Mouse (Mus musculus) MEL (cell line): ENCODE measurements around the gene Rhog. TPM values are rescaled to one million over a fixed set of nuclear protein-coding genes. Genes with fewer than 3 reads are reported as not detected.

Experiments used
- DNase-seq: peaks from one replicate; pipeline ENCODE4 v3.0.0; 2011; ENCODE audit warnings: low read depth, low spot score
- H3K27ac ChIP-seq: 2 replicates; pipeline ENCODE4 v1.5.1; 2012; ENCODE audit warnings: low read depth, mild to moderate bottlenecking, control low read depth, low read length, moderate library complexity; ENCODE audit not compliant: control insufficient read depth
- H3K27me3 ChIP-seq, 2 experiments: fragments of 150-350 bp in 1 of 2; sonication (generic) in 1 of 2; 2 replicates each; pipeline ENCODE4 v1.6.1; 2012; ENCODE audit warnings: low read length in 2 of 2, mild to moderate bottlenecking in 2 of 2, improper control_type of control experiment in 1 of 2, moderate library complexity in 1 of 2; ENCODE audit not compliant: insufficient read depth in 2 of 2, control insufficient read depth in 1 of 2
- H3K36me3 ChIP-seq, 2 experiments: 2 replicates each; pipeline ENCODE4 v1.6.1; 2012 to 2014; ENCODE audit warnings: low read length in 2 of 2, improper control_type of control experiment in 1 of 2, inconsistent platforms in 1 of 2, mild to moderate bottlenecking in 1 of 2; ENCODE audit not compliant: insufficient read depth in 2 of 2, control insufficient read depth in 1 of 2
- H3K4me1 ChIP-seq, 2 experiments: fragments of 150-350 bp in 1 of 2; sonication (generic) in 1 of 2; 2 replicates each; pipeline ENCODE4 v1.6.1; 2012; ENCODE audit warnings: low read length in 2 of 2, improper control_type of control experiment in 1 of 2, mild to moderate bottlenecking in 1 of 2; ENCODE audit not compliant: insufficient read depth in 2 of 2, control insufficient read depth in 1 of 2
- H3K4me3 ChIP-seq, 2 experiments: fragments of 150-350 bp in 1 of 2; sonication (generic) in 1 of 2; 2 replicates each; pipeline ENCODE4 v1.5.1; 2012; ENCODE audit warnings: low read depth in 2 of 2, low read length in 2 of 2, mild to moderate bottlenecking in 2 of 2, moderate library complexity in 2 of 2, control low read depth in 1 of 2, improper control_type of control experiment in 1 of 2; ENCODE audit not compliant: control insufficient read depth in 1 of 2, insufficient read depth in 1 of 2
- H3K79me2 ChIP-seq: 2 replicates; pipeline ENCODE4 v1.6.1; 2012; ENCODE audit warnings: mild to moderate bottlenecking, low read length, moderate library complexity; ENCODE audit not compliant: control insufficient read depth, poor library complexity, insufficient read depth
- H3K9ac ChIP-seq: 2 replicates; pipeline ENCODE4 v1.6.1; 2012; ENCODE audit warnings: low read depth, mild to moderate bottlenecking, control low read depth, low read length, moderate library complexity; ENCODE audit not compliant: control insufficient read depth, poor library complexity, severe bottlenecking
- H3K9me3 ChIP-seq: fragments of 150-350 bp; sonication (generic); replicated peaks from 2 replicates; pipeline ENCODE4 v1.6.1; 2012; ENCODE audit warnings: mild to moderate bottlenecking, low read length, improper control_type of control experiment, moderate library complexity; ENCODE audit not compliant: insufficient read depth
- BHLHE40 ChIP-seq: IDR thresholded peaks from 2 replicates; pipeline ENCODE4 v1.6.1; 2012; ENCODE audit warnings: low read depth, mild to moderate bottlenecking, inconsistent platforms, low read length, improper control_type of control experiment, borderline replicate concordance
- CHD1 ChIP-seq: IDR thresholded peaks from 2 replicates; pipeline ENCODE4 v1.6.1; 2012; ENCODE audit warnings: low read depth, mild to moderate bottlenecking, inconsistent platforms, low read length, improper control_type of control experiment
- CHD2 ChIP-seq: IDR thresholded peaks from 2 replicates; pipeline ENCODE4 v1.6.1; 2011; ENCODE audit warnings: low read length, improper control_type of control experiment
- CTCF ChIP-seq, 3 experiments: IDR thresholded peaks in 2 of 3; conservative IDR thresholded peaks in 1 of 3; 2 replicates each; pipeline ENCODE4 v1.5.1; 2011 to 2012; ENCODE audit warnings: low read length in 3 of 3, low read depth in 2 of 3, mild to moderate bottlenecking in 2 of 3, improper control_type of control experiment in 1 of 3, inconsistent platforms in 1 of 3, mixed read lengths in 1 of 3, moderate library complexity in 1 of 3; ENCODE audit not compliant: control insufficient read depth in 1 of 3, insufficient read depth in 1 of 3, poor library complexity in 1 of 3, severe bottlenecking in 1 of 3
- E2F4 ChIP-seq: IDR thresholded peaks from 2 replicates; pipeline ENCODE4 v1.6.1; 2011; ENCODE audit warnings: low read depth, low read length, improper control_type of control experiment, borderline replicate concordance
- ELF1 ChIP-seq: IDR thresholded peaks from 2 replicates; pipeline ENCODE4 v1.6.1; 2014; ENCODE audit warnings: low read depth, mild to moderate bottlenecking, inconsistent platforms, low read length, improper control_type of control experiment, moderate library complexity
- ETS1 ChIP-seq: IDR thresholded peaks from 2 replicates; pipeline ENCODE4 v1.6.1; 2012; ENCODE audit warnings: low read depth, mild to moderate bottlenecking, inconsistent platforms, low read length, improper control_type of control experiment, moderate library complexity
- GABPA ChIP-seq: IDR thresholded peaks from 2 replicates; pipeline ENCODE4 v1.6.1; 2012; ENCODE audit warnings: low read depth, mild to moderate bottlenecking, inconsistent platforms, low read length, improper control_type of control experiment, moderate library complexity
- GATA1 ChIP-seq: IDR thresholded peaks from 2 replicates; pipeline ENCODE4 v1.6.1; 2011; ENCODE audit warnings: low read depth, low read length, improper control_type of control experiment
- HCFC1 ChIP-seq: IDR thresholded peaks from 2 replicates; pipeline ENCODE4 v1.6.1; 2012; ENCODE audit warnings: low read depth, mild to moderate bottlenecking, inconsistent platforms, low read length, improper control_type of control experiment, moderate library complexity
- JUND ChIP-seq: IDR thresholded peaks from 2 replicates; pipeline ENCODE4 v1.6.1; 2011; ENCODE audit warnings: low read depth, mild to moderate bottlenecking, improper control_type of control experiment, low read length
- KAT2A ChIP-seq: conservative IDR thresholded peaks from 2 replicates; pipeline ENCODE4 v1.6.1; 2012; ENCODE audit warnings: low read depth, low read length, improper control_type of control experiment, inconsistent platforms
- MAX ChIP-seq: IDR thresholded peaks from 2 replicates; pipeline ENCODE4 v1.6.1; 2011; ENCODE audit warnings: low read length, improper control_type of control experiment
- MAZ ChIP-seq: IDR thresholded peaks from 2 replicates; pipeline ENCODE4 v1.6.1; 2012; ENCODE audit warnings: low read depth, mild to moderate bottlenecking, inconsistent platforms, low read length, improper control_type of control experiment
- MEF2A ChIP-seq: IDR thresholded peaks from 2 replicates; pipeline ENCODE4 v1.6.1; 2014; ENCODE audit warnings: low read depth, mild to moderate bottlenecking, inconsistent platforms, low read length, improper control_type of control experiment; ENCODE audit not compliant: poor library complexity, insufficient replicate concordance, severe bottlenecking; ENCODE audit errors: extremely low read depth
- MXI1 ChIP-seq: IDR thresholded peaks from 2 replicates; pipeline ENCODE4 v1.6.1; 2011; ENCODE audit warnings: mild to moderate bottlenecking, low read depth, low read length, improper control_type of control experiment
- MYB ChIP-seq: IDR thresholded peaks from 2 replicates; pipeline ENCODE4 v1.6.1; 2011; ENCODE audit warnings: mild to moderate bottlenecking, low read depth, low read length, improper control_type of control experiment
- MYC ChIP-seq: IDR thresholded peaks from 2 replicates; pipeline ENCODE4 v1.6.1; 2011; ENCODE audit warnings: low read depth, mild to moderate bottlenecking, low read length, improper control_type of control experiment, moderate library complexity
- NELFE ChIP-seq: IDR thresholded peaks from 2 replicates; pipeline ENCODE4 v1.6.1; 2011; ENCODE audit warnings: low read depth, low read length, improper control_type of control experiment
- NRF1 ChIP-seq: IDR thresholded peaks from 2 replicates; pipeline ENCODE4 v1.6.1; 2014; ENCODE audit warnings: low read depth, mild to moderate bottlenecking, inconsistent platforms, low read length, improper control_type of control experiment, moderate library complexity; ENCODE audit not compliant: poor library complexity, insufficient read depth, severe bottlenecking
- POLR2A ChIP-seq, 2 experiments: IDR thresholded peaks; 2 replicates each; pipeline ENCODE4 v1.6.1; 2011 to 2012; ENCODE audit warnings: low read length in 2 of 2, mild to moderate bottlenecking in 2 of 2, control low read depth in 1 of 2, improper control_type of control experiment in 1 of 2, low read depth in 1 of 2, moderate library complexity in 1 of 2; ENCODE audit not compliant: control insufficient read depth in 1 of 2, insufficient read depth in 1 of 2, poor library complexity in 1 of 2
- POLR2AphosphoS2 ChIP-seq: IDR thresholded peaks from 2 replicates; pipeline ENCODE4 v1.6.1; 2011; ENCODE audit warnings: low read length, improper control_type of control experiment
- POLR2AphosphoS5 ChIP-seq: IDR thresholded peaks from 2 replicates; pipeline ENCODE4 v1.6.1; 2012; ENCODE audit warnings: low read depth, borderline replicate concordance, mild to moderate bottlenecking, inconsistent platforms, low read length, moderate library complexity, mixed read lengths
- RAD21 ChIP-seq: IDR thresholded peaks from 2 replicates; pipeline ENCODE4 v1.6.1; 2011; ENCODE audit warnings: mild to moderate bottlenecking, low read depth, low read length, improper control_type of control experiment
- RCOR1 ChIP-seq: IDR thresholded peaks from 2 replicates; pipeline ENCODE4 v1.6.1; 2012; ENCODE audit warnings: low read depth, mild to moderate bottlenecking, inconsistent platforms, low read length, improper control_type of control experiment
- SIN3A ChIP-seq: IDR thresholded peaks from 2 replicates; pipeline ENCODE4 v1.6.1; 2012; ENCODE audit warnings: low read length, improper control_type of control experiment, inconsistent platforms
- SMC3 ChIP-seq: IDR thresholded peaks from 2 replicates; pipeline ENCODE4 v1.6.1; 2011; ENCODE audit warnings: low read depth, low read length, improper control_type of control experiment
- TAL1 ChIP-seq: IDR thresholded peaks from 2 replicates; pipeline ENCODE4 v1.6.1; 2012; ENCODE audit warnings: mild to moderate bottlenecking, inconsistent platforms, low read length, moderate library complexity, mixed read lengths
- TBP ChIP-seq: IDR thresholded peaks from 2 replicates; pipeline ENCODE4 v1.8.0; 2011; ENCODE audit warnings: low read depth, low read length, improper control_type of control experiment
- TCF12 ChIP-seq: IDR thresholded peaks from 2 replicates; pipeline ENCODE4 v1.6.1; 2014; ENCODE audit warnings: low read depth, mild to moderate bottlenecking, inconsistent platforms, low read length, improper control_type of control experiment, moderate library complexity
- UBTF ChIP-seq: IDR thresholded peaks from 2 replicates; pipeline ENCODE4 v1.6.1; 2012; ENCODE audit warnings: low read depth, mild to moderate bottlenecking, inconsistent platforms, low read length, improper control_type of control experiment, moderate library complexity, borderline replicate concordance; ENCODE audit not compliant: insufficient read depth
- USF1 ChIP-seq: IDR thresholded peaks from 2 replicates; pipeline ENCODE4 v1.6.1; 2014; ENCODE audit warnings: low read depth, mild to moderate bottlenecking, inconsistent platforms, low read length, improper control_type of control experiment, moderate library complexity
- USF2 ChIP-seq, 2 experiments: IDR thresholded peaks; 2 replicates each; pipeline ENCODE4 v1.6.1; 2011 to 2012; ENCODE audit warnings: improper control_type of control experiment in 2 of 2, low read length in 2 of 2, borderline replicate concordance in 1 of 2, inconsistent platforms in 1 of 2, low read depth in 1 of 2, mild to moderate bottlenecking in 1 of 2; ENCODE audit not compliant: insufficient read depth in 1 of 2
- ZC3H11A ChIP-seq: IDR thresholded peaks from 2 replicates; pipeline ENCODE4 v1.6.1; 2012; ENCODE audit warnings: low read depth, mild to moderate bottlenecking, inconsistent platforms, low read length, improper control_type of control experiment
- ZKSCAN1 ChIP-seq: IDR thresholded peaks from 2 replicates; pipeline ENCODE4 v1.6.1; 2012; ENCODE audit warnings: low read depth, mild to moderate bottlenecking, inconsistent platforms, low read length, improper control_type of control experiment, moderate library complexity
- ZMIZ1 ChIP-seq: IDR thresholded peaks from 2 replicates; pipeline ENCODE4 v1.6.1; 2012; ENCODE audit warnings: low read depth, mild to moderate bottlenecking, inconsistent platforms, low read length, improper control_type of control experiment, moderate library complexity
- ZNF384 ChIP-seq: IDR thresholded peaks from 2 replicates; pipeline ENCODE4 v1.6.1; 2012; ENCODE audit warnings: low read depth, mild to moderate bottlenecking, inconsistent platforms, low read length, improper control_type of control experiment
- polyA plus RNA-seq, 2 experiments: library from polyadenylated mRNA; stranded (reverse) in 1 of 2; unstranded in 1 of 2; fragments of >175 nt in 1 of 2; fragments of >200 nt in 1 of 2; gene quantifications; 2 replicates each; pipeline versions ENCODE4 v1.2.1 to v1.2.4; 2012; ENCODE audit warnings: low replicate concordance in 2 of 2, low read depth in 1 of 2; ENCODE audit not compliant: insufficient read length in 2 of 2, insufficient read depth in 1 of 2, missing spikeins in 1 of 2
- total RNA-seq: library from RNA; depleted of rRNA; stranded (reverse); fragments of 300-350 nt; gene quantifications from 2 replicates; pipeline ENCODE4 v1.2.3, GENCODE M21; 2012

Gene Rhog
- total and polyA plus RNA-seq, 3 experiments: 24.1 to 425 (median 347) TPM

DNA sequence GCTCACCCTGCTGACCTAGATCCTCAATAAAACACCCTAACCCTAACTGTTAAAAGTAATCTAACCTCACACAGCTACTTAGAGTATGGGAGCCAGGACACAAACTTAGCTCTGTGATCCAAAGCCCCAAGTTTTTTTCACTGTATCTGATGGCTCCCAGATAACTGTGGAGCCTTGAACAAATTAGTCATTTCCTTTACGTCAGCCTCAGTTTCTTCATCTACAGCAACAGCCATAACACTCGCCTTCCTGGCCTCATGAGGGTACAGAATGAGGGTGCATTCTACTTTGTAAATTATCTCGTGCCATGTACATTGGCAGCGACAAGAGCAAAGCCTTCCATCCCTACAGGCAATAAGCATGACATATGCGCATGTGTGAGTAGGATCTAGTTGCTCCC is 13.5 kb downstream of the Rhog start:
- H3K27me3 ChIP-seq: no peaks in the 10 kb centered on the region
- H3K4me3 ChIP-seq: no peak overlapping the region; a peak in 1 of 4 replicates
- H3K36me3 ChIP-seq: peaks cover 5 to 61% of the 10 kb centered on the region in 2 experiments
- peak overlapping the region; percentile 99 for H3K27ac ChIP-seq
- DNase-seq: peak; percentile 87
- peak overlapping the region; percentile 63 for H3K9ac ChIP-seq
- no peaks in the 10 kb centered on the region for H3K9me3 ChIP-seq
- H3K79me2 ChIP-seq: peaks cover 47% of the 10 kb centered on the region
- peaks cover 38 to 62% of the 10 kb centered on the region in 2 experiments for H3K4me1 ChIP-seq
- TF ChIP-seq UBTF: no peak
- no peak for TF ChIP-seq KAT2A
- TF ChIP-seq CHD1: no peak
- TF ChIP-seq RAD21: no peak
- TF ChIP-seq POLR2A (IDR thresholded peaks at IDR 0.05; ENCODE audit: control insufficient read depth in 1 of 2, insufficient read depth in 1 of 2, low read depth in 1 of 2, low read length in 2 of 2, poor library complexity in 1 of 2): peak in 1 of 2 experiments; percentile 61; a peak in 2 of 4 replicates
- no peak for TF ChIP-seq CTCF (IDR thresholded peaks at IDR 0.05 in 2 of 3, conservative IDR thresholded peaks at IDR 0.05 in 1 of 3; ENCODE audit: control insufficient read depth in 1 of 3, insufficient read depth in 1 of 3, low read depth in 2 of 3, low read length in 3 of 3, poor library complexity in 1 of 3, severe bottlenecking in 1 of 3)
- peak; percentile 43 for TF ChIP-seq MXI1
- no peak for TF ChIP-seq USF2 (IDR thresholded peaks at IDR 0.05; ENCODE audit: borderline replicate concordance in 1 of 2, insufficient read depth in 1 of 2, low read depth in 1 of 2, low read length in 2 of 2)
- peak; percentile 79; the same call in 1 of the 2 replicates for TF ChIP-seq JUND
- no peak for TF ChIP-seq MAZ
- TF ChIP-seq POLR2AphosphoS5: no peak
- TF ChIP-seq ZC3H11A: no peak
- peak; percentile 30; the same call in 1 of the 2 replicates for TF ChIP-seq MAX
- peak; percentile 47; the same call in 1 of the 2 replicates for TF ChIP-seq NRF1
- TF ChIP-seq ZKSCAN1: no peak
- peak; percentile 87 for TF ChIP-seq MYB
- TF ChIP-seq CHD2: no peak
- TF ChIP-seq E2F4: no peak
- TF ChIP-seq ETS1: peak; percentile 90
- TF ChIP-seq MYC: peak; percentile 46
- no peak for TF ChIP-seq USF1
- peak; percentile 68 for TF ChIP-seq TCF12
- TF ChIP-seq NELFE: peak; percentile 41; the same call in 1 of the 2 replicates
- no peak; the same call in 1 of the 2 replicates for TF ChIP-seq RCOR1
- TF ChIP-seq ZNF384: peak; percentile 94
- TF ChIP-seq HCFC1: 0 out of 2 replicates have a peak, but pooled peaks have one; percentile 29
- 0 out of 2 replicates have a peak, but pooled peaks have one; percentile 52 for TF ChIP-seq ZMIZ1
- no peak for TF ChIP-seq BHLHE40
- no peak for TF ChIP-seq GABPA
- TF ChIP-seq TAL1: peak; percentile 50; the same call in 1 of the 2 replicates
- TF ChIP-seq MEF2A: no peak; the same call in 1 of the 2 replicates
- TF ChIP-seq GATA1: peak; percentile 91
- TF ChIP-seq ELF1: peak; percentile 24; the same call in 1 of the 2 replicates
- peak; percentile 74; the same call in 1 of the 2 replicates for TF ChIP-seq TBP
- peak; percentile 42; the same call in 1 of the 2 replicates for TF ChIP-seq SIN3A
- no peak for TF ChIP-seq POLR2AphosphoS2
- TF ChIP-seq SMC3: no peak
